Mouse (Mus musculus): ENCODE measurements around the gene Glb1.

Glb1 gene

GRCm38 (mm10) chr9:114442893-114443292 is 42.0 kb downstream of the Glb1 start:
- in situ Hi-C loops (cut with MboI) = no loop called here

GRCm38 (mm10) chr9:114443351-114443750 is 42.5 kb downstream of the Glb1 start:
- in situ Hi-C loops (cut with MboI) = no loop called here

GRCm38 (mm10) chr9:114446887-114447286 is 46.0 kb downstream of the Glb1 start:
- in situ Hi-C loops (cut with MboI) = no loop called here

GRCm38 (mm10) chr9:114448700-114449099 is 47.8 kb downstream of the Glb1 start:
- in situ Hi-C loops (cut with MboI) = no loop called here

GRCm38 (mm10) chr9:114449120-114449754 is 48.4 kb downstream of the Glb1 start:
- in situ Hi-C loops (cut with MboI) = no loop called here

GRCm38 (mm10) chr9:114451615-114452014 is 50.7 kb downstream of the Glb1 start:
- in situ Hi-C loops (cut with MboI) = no loop called here

- in situ Hi-C loops (cut with MboI) = no loop called here
Measured at GRCm38 (mm10) chr9:114452418-114452817, 51.5 kb downstream of the Glb1 start.

GRCm38 (mm10) chr9:114455420-114455819 is 54.5 kb downstream of the Glb1 start:
- in situ Hi-C loops (cut with MboI) = no loop called here

- in situ Hi-C loops (cut with MboI) = no loop called here
Measured at GRCm38 (mm10) chr9:114458436-114458835, 57.6 kb downstream of the Glb1 start.

- in situ Hi-C loops (cut with MboI) = no loop called here
Measured at GRCm38 (mm10) chr9:114462569-114462968, 61.7 kb downstream of the Glb1 start.

GRCm38 (mm10) chr9:114465442-114465841 is 64.6 kb downstream of the Glb1 start:
- in situ Hi-C loops (cut with MboI) = no loop called here

GRCm38 (mm10) chr9:114466871-114467270 is 66.0 kb downstream of the Glb1 start:
- in situ Hi-C loops (cut with MboI) = no loop called here

GRCm38 (mm10) chr9:114468217-114468616 is 67.3 kb downstream of the Glb1 start:
- in situ Hi-C loops (cut with MboI) = no loop called here

- in situ Hi-C loops (cut with MboI) = no loop called here
Measured at GRCm38 (mm10) chr9:114468701-114469100, 67.8 kb downstream of the Glb1 start.

GRCm38 (mm10) chr9:114471892-114472291 is 71.0 kb downstream of the Glb1 start:
- in situ Hi-C loops (cut with MboI) = no loop called here

GRCm38 (mm10) chr9:114477019-114477418 is 76.1 kb downstream of the Glb1 start:
- in situ Hi-C loops (cut with MboI) = no loop called here

- in situ Hi-C loops (cut with MboI) = no loop called here
Measured at GRCm38 (mm10) chr9:114480940-114481339, 80.1 kb downstream of the Glb1 start.

- in situ Hi-C loops (cut with MboI) = no loop called here
Measured at GRCm38 (mm10) chr9:114484771-114485170, 83.9 kb downstream of the Glb1 start.

- in situ Hi-C loops (cut with MboI) = no loop called here
Measured at GRCm38 (mm10) chr9:114486808-114487207, 85.9 kb downstream of the Glb1 start.

GRCm38 (mm10) chr9:114487481-114488258 is 86.8 kb downstream of the Glb1 start:
- in situ Hi-C loops (cut with MboI) = no loop called here

GRCm38 (mm10) chr9:114496469-114496868 is 95.6 kb downstream of the Glb1 start:
- in situ Hi-C loops (cut with MboI) = no loop called here

GRCm38 (mm10) chr9:114498218-114498617 is 97.3 kb downstream of the Glb1 start:
- in situ Hi-C loops (cut with MboI) = no loop called here

- in situ Hi-C loops (cut with MboI) = no loop called here
Measured at GRCm38 (mm10) chr9:114499783-114500515, 99.1 kb downstream of the Glb1 start.

All from mature B cell (primary cell).